Mouse (Mus musculus): ENCODE data around the gene Pfn1. TPM values are rescaled to one million over a fixed set of nuclear protein-coding genes. Genes with fewer than 3 reads are reported as not detected.
A peak's percentile ranks its signal among the peaks of the same experiment; 100 is the strongest.

Gene Pfn1
- 919 and 977 TPM in 2 replicates for polyA plus RNA-seq (2015; fragmentation: Nextera tagmentation; extraction: Ambion mirVana)

DNA sequence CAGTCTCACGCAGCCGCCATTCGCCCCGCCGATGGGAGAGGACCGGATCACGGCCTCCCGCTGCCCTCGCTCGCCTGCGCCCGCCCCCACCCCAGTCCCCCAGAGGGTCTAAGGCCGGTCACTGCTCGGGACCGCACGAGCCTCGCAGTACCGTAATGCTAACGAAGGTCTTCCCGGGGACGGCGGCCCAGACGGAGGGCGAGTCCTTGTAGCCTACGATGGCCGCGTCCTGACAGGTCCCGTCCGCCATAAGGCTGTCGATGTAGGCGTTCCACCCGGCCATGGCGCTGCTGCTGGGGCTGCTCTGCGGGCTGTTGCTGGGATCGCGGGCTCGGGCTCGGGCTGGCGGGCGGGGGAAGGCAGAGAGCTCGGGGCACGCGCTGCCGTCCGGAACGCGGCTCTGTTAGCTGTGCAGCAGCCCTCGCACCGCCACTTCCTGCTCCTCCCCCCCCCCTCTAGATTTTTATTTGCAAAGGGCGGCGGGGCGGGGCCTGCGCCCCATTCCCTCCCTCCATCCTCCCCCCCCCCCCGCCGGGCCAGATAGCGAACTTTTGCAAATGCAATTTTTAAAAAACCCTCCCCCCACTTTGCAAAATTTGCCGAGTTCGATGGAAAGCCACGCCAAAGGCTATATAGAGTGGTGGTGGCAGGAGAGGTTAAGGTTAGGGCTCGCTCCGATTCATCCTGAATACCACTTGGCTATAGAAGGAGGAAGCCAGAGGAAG is at the start of gene Pfn1:
Gene Pfn1, minus strand, starts transcription at position 447 of the 725 bp plus-strand sequence.
- Histone ChIP-seq H3K4me2 (peak within 1 kb of the TSS; percentile 93), H3K9me3 (replicated peaks) (no peaks in the 10 kb centered on the region), H3K4me1 (peaks cover 46% of the 10 kb centered on the region), H3K4me3 (peak within 1 kb of the TSS; percentile 100), H3K36me3 (ENCODE audit: poor library complexity, severe bottlenecking) (peaks cover 33% of the 10 kb centered on the region), H3K27me3 (no peaks in the 10 kb centered on the region), H3K9ac (peak within 1 kb of the TSS; percentile 98), H3K27ac (peak within 1 kb of the TSS; percentile 97)
- WGBS, result under 1% methylated on average over 57 of the region's 61 CpGs
- ATAC-seq, result peak; percentile 65

DNA sequence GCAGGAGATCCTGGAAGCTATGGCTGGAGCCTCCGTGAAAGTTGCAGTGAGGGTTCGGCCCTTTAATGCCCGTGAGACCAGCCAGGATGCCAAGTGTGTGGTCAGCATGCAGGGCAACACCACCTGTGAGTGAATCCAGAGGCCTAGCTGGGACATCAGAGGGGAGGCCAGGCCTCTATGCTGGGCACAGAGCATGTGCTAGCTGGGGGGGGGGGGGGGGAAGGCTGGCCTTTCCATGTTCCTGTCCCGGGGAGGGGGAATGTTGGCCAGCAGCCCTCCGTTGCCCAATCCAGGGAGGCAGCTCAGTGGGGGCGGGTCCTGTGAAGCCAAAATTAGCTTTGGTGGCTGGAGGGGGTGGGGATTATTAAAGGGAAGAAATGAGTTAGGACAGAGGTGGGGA is 48.3 kb upstream of the Pfn1 start:
- no peaks in the 10 kb centered on the region for H3K9me3 ChIP-seq (replicated peaks)
- no peak overlapping the region for H3K27ac ChIP-seq
- WGBS, result 80% methylated on average over 6 of the region's 6 CpGs
- peak overlapping the region; percentile 91; the same call in 1 of the 2 replicates for H3K4me2 ChIP-seq
- peak overlapping the region; percentile 52 for H3K9ac ChIP-seq
- H3K4me1 ChIP-seq, result peaks cover 22% of the 10 kb centered on the region
- H3K27me3 ChIP-seq, result no peaks in the 10 kb centered on the region
- no peak overlapping the region for H3K4me3 ChIP-seq
- no peak for ATAC-seq
- peaks cover 47% of the 10 kb centered on the region for H3K36me3 ChIP-seq (ENCODE audit: poor library complexity, severe bottlenecking)

DNA sequence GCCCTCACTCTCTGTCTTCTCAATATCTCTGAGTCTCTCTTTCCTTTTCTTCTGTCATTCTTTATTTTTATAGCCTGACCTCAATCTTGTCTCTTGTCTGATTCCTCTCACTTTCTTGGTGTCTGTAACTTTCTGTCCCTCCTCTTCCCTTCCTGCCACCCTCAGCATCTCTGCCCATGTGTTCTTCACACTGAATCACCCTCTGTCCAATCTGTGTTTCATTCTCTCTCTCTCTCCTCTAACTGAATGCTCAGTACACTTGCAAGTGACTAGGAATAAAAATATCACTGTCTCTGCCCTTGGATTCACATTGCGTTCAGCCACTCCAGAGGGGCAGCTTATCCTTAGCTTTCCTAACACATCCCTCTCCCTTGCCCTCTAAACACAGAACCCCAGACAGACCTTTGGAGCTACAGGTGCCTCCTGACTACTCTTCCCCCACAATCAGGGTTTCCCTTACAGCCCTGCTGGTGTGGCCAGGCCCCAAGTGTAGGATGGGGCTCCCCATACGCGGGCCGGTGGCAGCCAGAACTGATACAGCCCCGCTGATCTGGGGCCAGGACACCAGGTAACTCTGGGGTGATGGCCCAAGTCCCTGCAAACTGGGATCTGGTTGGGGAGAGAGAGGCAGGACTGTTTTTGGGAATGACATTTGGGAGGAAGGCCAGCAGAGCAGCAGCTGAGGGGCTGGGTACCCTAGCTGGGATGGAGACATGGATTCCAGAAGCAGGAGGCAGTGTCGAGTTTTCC is 47.7 kb upstream of the Pfn1 start:
- Histone ChIP-seq H3K9me3 (replicated peaks) (no peaks in the 10 kb centered on the region), H3K27me3 (no peaks in the 10 kb centered on the region), H3K27ac (no peak overlapping the region), H3K9ac (peak overlapping the region; percentile 52), H3K4me1 (peaks cover 22% of the 10 kb centered on the region), H3K4me3 (no peak overlapping the region), H3K36me3 (ENCODE audit: poor library complexity, severe bottlenecking) (peaks cover 41% of the 10 kb centered on the region), H3K4me2 (peak overlapping the region; percentile 91)
- WGBS, result 80% methylated on average over 6 of the region's 6 CpGs
- no peak for ATAC-seq

- H3K36me3 ChIP-seq (ENCODE audit: poor library complexity, severe bottlenecking), result peaks cover 33% of the 10 kb centered on the region
- H3K4me2 ChIP-seq, result peak overlapping the region; percentile 91
- peak overlapping the region; percentile 93 for H3K4me3 ChIP-seq
- no peak for ATAC-seq
- peak overlapping the region; percentile 90 for H3K9ac ChIP-seq
- H3K4me1 ChIP-seq, result peaks cover 22% of the 10 kb centered on the region
- H3K27ac ChIP-seq, result no peak overlapping the region
- H3K9me3 ChIP-seq (replicated peaks), result no peaks in the 10 kb centered on the region
- 15% methylated on average over 10 of the region's 10 CpGs for WGBS
- no peaks in the 10 kb centered on the region for H3K27me3 ChIP-seq
These were observed 46.9 kb upstream of the Pfn1 start for GRCm38 (mm10) chr11:70701221-70701955.

- ATAC-seq, result peak; percentile 19; the same call in 1 of the 2 replicates
- peak overlapping the region; percentile 93 for H3K4me3 ChIP-seq
- peak overlapping the region; percentile 90 for H3K9ac ChIP-seq
- H3K27me3 ChIP-seq, result no peaks in the 10 kb centered on the region
- H3K4me2 ChIP-seq, result peak overlapping the region; percentile 91
- peak overlapping the region; percentile 69 for H3K27ac ChIP-seq
- H3K9me3 ChIP-seq (replicated peaks), result no peaks in the 10 kb centered on the region
- H3K4me1 ChIP-seq, result peaks cover 22% of the 10 kb centered on the region
- 1% methylated on average over 34 of the region's 34 CpGs for WGBS
- H3K36me3 ChIP-seq (ENCODE audit: poor library complexity, severe bottlenecking), result peaks cover 25% of the 10 kb centered on the region
These were observed 46.2 kb upstream of the Pfn1 start for GRCm38 (mm10) chr11:70700613-70701012.

GRCm38 (mm10) chr11:70699722-70700556 is 45.5 kb upstream of the Pfn1 start, which contains the start of the genes Inca1 and Kif1c:
TSS of gene Inca1 (minus strand) at chr11:70700155.
TSS of gene Kif1c (plus strand) at chr11:70700548.
- ATAC-seq, result peak; percentile 97
- peak within 1 kb of the TSS; percentile 90 for H3K9ac ChIP-seq
- H3K4me3 ChIP-seq, result peak within 1 kb of the TSS; percentile 93
- H3K27ac ChIP-seq, result peak within 1 kb of the TSS; percentile 69
- H3K4me2 ChIP-seq, result peak within 1 kb of the TSS; percentile 91
- H3K36me3 ChIP-seq (ENCODE audit: poor library complexity, severe bottlenecking), result peaks cover 19% of the 10 kb centered on the region
- H3K9me3 ChIP-seq (replicated peaks), result no peaks in the 10 kb centered on the region
- H3K4me1 ChIP-seq, result peaks cover 22% of the 10 kb centered on the region
- H3K27me3 ChIP-seq, result no peaks in the 10 kb centered on the region
- 1% methylated on average over 67 of the region's 69 CpGs for WGBS

GRCm38 (mm10) chr11:70699051-70699450 is 44.6 kb upstream of the Pfn1 start:
- H3K27ac ChIP-seq, result no peak overlapping the region
- WGBS, result 69% methylated on average over 2 of the region's 2 CpGs
- no peak overlapping the region for H3K9ac ChIP-seq
- peaks cover 10% of the 10 kb centered on the region; the same call in 1 of the 2 replicates for H3K36me3 ChIP-seq (ENCODE audit: poor library complexity, severe bottlenecking)
- H3K27me3 ChIP-seq, result no peaks in the 10 kb centered on the region
- H3K9me3 ChIP-seq (replicated peaks), result no peaks in the 10 kb centered on the region
- no peak overlapping the region for H3K4me2 ChIP-seq
- no peak for ATAC-seq
- H3K4me3 ChIP-seq, result no peak overlapping the region
- peaks cover 22% of the 10 kb centered on the region for H3K4me1 ChIP-seq

- no peaks in the 10 kb centered on the region for H3K9me3 ChIP-seq (replicated peaks)
- peaks cover 17% of the 10 kb centered on the region for H3K4me1 ChIP-seq
- ATAC-seq, result no peak
- no peak overlapping the region for H3K27ac ChIP-seq
- no peak overlapping the region for H3K4me2 ChIP-seq
- no peaks in the 10 kb centered on the region for H3K36me3 ChIP-seq (ENCODE audit: poor library complexity, severe bottlenecking)
- no peak overlapping the region for H3K4me3 ChIP-seq
- no peak overlapping the region for H3K9ac ChIP-seq
- WGBS, result 74% methylated on average over 3 of the region's 3 CpGs
- no peaks in the 10 kb centered on the region for H3K27me3 ChIP-seq
These were observed 42.9 kb upstream of the Pfn1 start for GRCm38 (mm10) chr11:70697376-70697775.

GRCm38 (mm10) chr11:70693504-70693903 is 39.1 kb upstream of the Pfn1 start:
- H3K27ac ChIP-seq, result no peak overlapping the region
- no peak overlapping the region for H3K9ac ChIP-seq
- no peak overlapping the region for H3K4me2 ChIP-seq
- WGBS, result 69% methylated on average over 3 of the region's 3 CpGs
- H3K4me1 ChIP-seq, result peaks cover 5% of the 10 kb centered on the region
- no peak for ATAC-seq
- H3K4me3 ChIP-seq, result no peak overlapping the region
- H3K36me3 ChIP-seq (ENCODE audit: poor library complexity, severe bottlenecking), result no peaks in the 10 kb centered on the region
- H3K9me3 ChIP-seq (replicated peaks), result no peaks in the 10 kb centered on the region
- no peaks in the 10 kb centered on the region for H3K27me3 ChIP-seq

GRCm38 (mm10) chr11:70689578-70689977 is 35.1 kb upstream of the Pfn1 start:
- H3K36me3 ChIP-seq (ENCODE audit: poor library complexity, severe bottlenecking), result peaks cover 9% of the 10 kb centered on the region
- no peak overlapping the region for H3K9ac ChIP-seq
- 43% methylated on average over 4 of the region's 4 CpGs for WGBS
- H3K27me3 ChIP-seq, result no peaks in the 10 kb centered on the region
- no peak for ATAC-seq
- H3K4me1 ChIP-seq, result peaks cover 26% of the 10 kb centered on the region
- H3K27ac ChIP-seq, result no peak overlapping the region
- H3K4me3 ChIP-seq, result no peak overlapping the region
- no peak overlapping the region for H3K4me2 ChIP-seq
- H3K9me3 ChIP-seq (replicated peaks), result no peaks in the 10 kb centered on the region

- Histone ChIP-seq H3K4me1 (peaks cover 26% of the 10 kb centered on the region), H3K4me3 (peak overlapping the region; percentile 89), H3K36me3 (ENCODE audit: poor library complexity, severe bottlenecking) (peaks cover 18% of the 10 kb centered on the region), H3K9ac (peak overlapping the region; percentile 91), H3K27me3 (no peaks in the 10 kb centered on the region), H3K27ac (peak overlapping the region; percentile 85), H3K9me3 (replicated peaks) (no peaks in the 10 kb centered on the region), H3K4me2 (peak overlapping the region; percentile 85)
- 20% methylated on average over 8 of the region's 8 CpGs for WGBS
- ATAC-seq, result no peak
These were observed 33.9 kb upstream of the Pfn1 start for GRCm38 (mm10) chr11:70688372-70688771.
